ENCODE assay signal across 20 mouse cellular contexts in genomic region chr19:29209898-29210297, GRCm38 (mm10). TPM values are rescaled to one million over a fixed set of nuclear protein-coding genes. Genes with fewer than 3 reads are reported as not detected.
DNase-seq lines count a peak whose midpoint lies in the region; ATAC-seq and TF ChIP-seq lines count a peak whose summit lies in the region.
"Had no signal": no experiment of that assay in that cellular context is flagged by ENCODE, and none has a peak within 500 bp of the region (broad histone marks: within the 10 kb centered on the region; RNA-seq: fewer than 3 reads in every experiment).

No protein-coding gene starts in this region.

- no peak for ATAC-seq in kidney, embryonic 16.5 days (ENCODE audit: low FRiP score, low TSS enrichment)
- ATAC-seq: forebrain, embryonic 14.5 days; intestine, embryonic 15.5 days had no signal

- H3K4me3 ChIP-seq in thymus, adult 2 months (ENCODE audit: control insufficient read depth, insufficient read depth, low read length) = no peak overlapping the region
- H3K4me3 ChIP-seq in kidney, embryonic 16.5 days (ENCODE audit: low read length) = no peak overlapping the region
- H3K4me3 ChIP-seq: heart, embryonic 15.5 days; intestine, embryonic 15.5 days; limb, embryonic 10.5 days; megakaryocyte, embryonic 14.5 days; neural tube, embryonic 15.5 days had no signal

- no peaks in the 10 kb centered on the region for H3K36me3 ChIP-seq in thymus, adult 2 months (ENCODE audit: control insufficient read depth, insufficient read depth, low read length)
- H3K36me3 ChIP-seq in kidney, embryonic 16.5 days (ENCODE audit: insufficient read depth, low read length) = no peaks in the 10 kb centered on the region
- H3K36me3 ChIP-seq: heart, embryonic 15.5 days; intestine, embryonic 15.5 days; limb, embryonic 10.5 days; neural tube, embryonic 15.5 days had no signal

- H3K27me3 ChIP-seq in thymus, adult 2 months (ENCODE audit: control insufficient read depth, insufficient read depth, low read length) = no peaks in the 10 kb centered on the region
- H3K27me3 ChIP-seq in kidney, embryonic 16.5 days (ENCODE audit: insufficient read depth, low read length) = no peaks in the 10 kb centered on the region
- H3K27me3 ChIP-seq: heart, embryonic 15.5 days; intestine, embryonic 15.5 days; neural tube, embryonic 15.5 days had no signal

- no peak overlapping the region for H3K4me2 ChIP-seq in kidney, embryonic 16.5 days (replicated peaks; ENCODE audit: low read depth, low read length)
- H3K4me2 ChIP-seq: heart, embryonic 15.5 days; intestine, embryonic 15.5 days; neural tube, embryonic 15.5 days had no signal

- H3K4me1 ChIP-seq in thymus, adult 2 months (replicated peaks; ENCODE audit: control insufficient read depth, insufficient read depth, low read length) = no peaks in the 10 kb centered on the region
- H3K4me1 ChIP-seq in kidney, embryonic 16.5 days (ENCODE audit: insufficient read depth, low read length) = no peaks in the 10 kb centered on the region
- H3K4me1 ChIP-seq: heart, embryonic 15.5 days; intestine, embryonic 15.5 days; limb, embryonic 10.5 days; neural tube, embryonic 15.5 days had no signal

- no peak for TF ChIP-seq POLR2A in thymus, adult 2 months (IDR thresholded peaks at IDR 0.05; ENCODE audit: control insufficient read depth, extremely low read depth, insufficient read depth, low read length, poor library complexity)

- no peak for TF ChIP-seq CTCF in thymus, adult 2 months (IDR thresholded peaks at IDR 0.05; ENCODE audit: borderline replicate concordance, control insufficient read depth, extremely low read depth, insufficient read depth, low read length, poor library complexity)

- H3K27ac ChIP-seq in thymus, adult 2 months (ENCODE audit: control insufficient read depth, insufficient read depth, low read length) = no peak overlapping the region
- H3K27ac ChIP-seq in kidney, embryonic 16.5 days (ENCODE audit: low read length) = no peak overlapping the region
- H3K27ac ChIP-seq: heart, embryonic 15.5 days; intestine, embryonic 15.5 days; limb, embryonic 10.5 days; liver, embryonic 14.5 days; neural tube, embryonic 15.5 days had no signal

- no peak overlapping the region for H3K9ac ChIP-seq in kidney, embryonic 16.5 days (replicated peaks; ENCODE audit: low read length)
- H3K9ac ChIP-seq: heart, embryonic 15.5 days; intestine, embryonic 15.5 days; liver, embryonic 14.5 days; neural tube, embryonic 15.5 days had no signal

- peak; percentile 13 for DNase-seq in thymus, postnatal 14 days
- no peak for DNase-seq in thymus, adult 2 months
- peak; percentile 77 for DNase-seq in MEL-GATA-1-ER (ENCODE audit: extremely low read depth, low read depth)
- peak; percentile 56 for DNase-seq in lung, postnatal 36 days
- no peak for DNase-seq in gastrocnemius, postnatal 10 days
- DNase-seq in gastrocnemius, adult 8-10 months (ENCODE audit: low spot score in 2 of 2) = no peak
- DNase-seq: adrenal gland, adult 8-10 months; cerebellum, adult 8-10 months; embryo, embryonic 11 days; heart, adult 11 months; kidney, postnatal 25 days; retina, postnatal 1 day had no signal

- H3K9me3 ChIP-seq in kidney, embryonic 16.5 days (ENCODE audit: low read length) = no peaks in the 10 kb centered on the region
- H3K9me3 ChIP-seq: heart, embryonic 15.5 days; intestine, embryonic 15.5 days; limb, embryonic 10.5 days; megakaryocyte, embryonic 14.5 days; neural tube, embryonic 15.5 days had no signal

- 31% methylated on average over 7 of the region's 7 CpGs for WGBS in thymus, adult 2 months
- 71% methylated on average over 7 of the region's 7 CpGs for WGBS in kidney, embryonic 16.5 days

RNA-seq across cellular contexts. Expression of gene Jak2, which starts 41.7 kb away (rescaled TPM):
- polyA plus RNA-seq in thymus, adult 2 months (2012; rRNA removed) = 14.8 and 16.1 TPM in 2 replicates
- total RNA-seq in gastrocnemius, postnatal 10 days (2021) = 10 to 100 TPM; 16.6 to 19.2 TPM
- 10 to 100 TPM; 20.4 to 28.3 (median 24.3) TPM for total RNA-seq in gastrocnemius, adult 8-10 months (2022)
- 4.6 and 5.7 TPM in 2 replicates for polyA plus RNA-seq in kidney, embryonic 16.5 days (2015; fragmentation: Nextera tagmentation; extraction: Ambion mirVana)

Comparison
In these comparisons a context has a peak if more than half of its experiments do, and no peak if none do; other contexts are left out.
1. DNase-seq: peak in thymus, postnatal 14 days (single experiment), MEL-GATA-1-ER (single experiment) and lung, postnatal 36 days (single experiment); none in thymus, adult 2 months (single experiment), gastrocnemius, postnatal 10 days (single experiment) and gastrocnemius, adult 8-10 months (0 of 2).